Mouse (Mus musculus): ENCODE results near the gene Ppp1r13l. TPM values are rescaled to one million over a fixed set of nuclear protein-coding genes. Genes with fewer than 3 reads are reported as not detected.

Gene Ppp1r13l
- total RNA-seq, 2 experiments from 2014 or later = 4.5 to 4.8 TPM

- peak; percentile 68 to 81 for DNase-seq (ENCODE audit: extremely low spot score in 1 of 2, low spot score in 1 of 2)
These were observed 26.7 kb upstream of the Ppp1r13l start for GRCm38 (mm10) chr7:19332709-19333352.

- no peak for DNase-seq (ENCODE audit: extremely low spot score in 1 of 2, low spot score in 1 of 2)
These were observed 24.0 kb upstream of the Ppp1r13l start for GRCm38 (mm10) chr7:19335583-19335982.

GRCm38 (mm10) chr7:19337122-19337521, 22.4 kb upstream of the Ppp1r13l start:
- DNase-seq (ENCODE audit: extremely low spot score in 1 of 2, low spot score in 1 of 2) = no peak

DNA sequence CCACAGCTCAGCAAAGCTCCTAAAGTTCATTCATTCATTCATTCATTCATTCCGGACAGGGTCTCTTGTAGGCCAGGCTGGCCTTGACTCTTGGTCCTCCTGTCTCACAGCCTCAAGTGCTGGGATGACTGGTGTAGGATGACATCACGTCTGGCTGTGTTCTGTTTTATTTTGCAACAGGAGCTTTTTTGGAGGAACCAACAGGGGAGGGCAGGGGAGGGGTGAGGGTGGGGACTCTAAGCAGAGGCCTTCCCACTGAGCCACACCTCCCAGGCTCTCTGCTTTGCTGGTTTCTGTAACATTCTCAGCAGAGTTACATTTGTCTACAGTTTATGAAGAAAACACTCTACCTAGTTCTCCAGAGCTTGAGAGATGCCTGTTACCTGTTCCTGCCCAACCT, 21.5 kb upstream of the Ppp1r13l start:
- no peak for DNase-seq (ENCODE audit: extremely low spot score in 1 of 2, low spot score in 1 of 2)

DNA sequence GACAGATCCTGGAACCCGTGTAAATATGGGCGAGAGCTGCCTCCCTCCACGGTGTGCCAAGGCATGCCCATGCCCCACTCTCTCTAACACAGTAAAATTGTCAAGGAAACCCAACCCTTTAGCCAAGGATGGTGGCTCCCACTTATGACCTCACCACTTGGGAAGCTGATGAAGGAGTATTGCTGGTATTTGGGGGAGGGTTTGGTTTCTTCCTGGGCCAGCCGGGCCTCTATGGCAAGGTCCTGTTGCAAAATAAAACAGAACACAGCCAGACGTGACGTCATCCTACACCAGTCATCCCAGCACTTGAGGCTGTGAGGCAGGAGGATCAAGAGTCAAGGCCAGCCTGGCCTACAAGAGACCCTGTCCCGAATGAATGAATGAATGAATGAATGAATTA, 21.0 kb upstream of the Ppp1r13l start:
- no peak for DNase-seq (ENCODE audit: extremely low spot score in 1 of 2, low spot score in 1 of 2)

DNA sequence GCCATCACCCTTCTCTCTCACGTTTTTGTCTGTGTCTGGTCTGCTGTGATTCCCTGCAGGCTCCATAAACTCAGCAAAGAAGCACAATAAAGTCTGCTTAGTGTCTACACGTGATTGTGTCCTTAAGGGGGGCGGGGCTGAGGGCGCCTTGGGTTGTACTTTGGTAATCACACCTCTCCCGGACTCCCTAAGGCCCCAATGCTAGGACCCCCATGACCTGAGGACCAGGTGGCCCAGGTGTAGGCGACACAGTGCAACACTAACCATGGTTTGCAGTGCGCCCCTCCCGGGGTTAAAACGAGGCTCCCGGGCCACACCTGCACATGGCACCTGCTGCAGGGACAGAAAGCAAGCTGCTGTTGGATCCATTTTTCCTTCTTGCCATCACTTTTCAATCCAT, 18.3 kb upstream of the Ppp1r13l start:
- no peak for DNase-seq (ENCODE audit: extremely low spot score in 1 of 2, low spot score in 1 of 2)

DNA sequence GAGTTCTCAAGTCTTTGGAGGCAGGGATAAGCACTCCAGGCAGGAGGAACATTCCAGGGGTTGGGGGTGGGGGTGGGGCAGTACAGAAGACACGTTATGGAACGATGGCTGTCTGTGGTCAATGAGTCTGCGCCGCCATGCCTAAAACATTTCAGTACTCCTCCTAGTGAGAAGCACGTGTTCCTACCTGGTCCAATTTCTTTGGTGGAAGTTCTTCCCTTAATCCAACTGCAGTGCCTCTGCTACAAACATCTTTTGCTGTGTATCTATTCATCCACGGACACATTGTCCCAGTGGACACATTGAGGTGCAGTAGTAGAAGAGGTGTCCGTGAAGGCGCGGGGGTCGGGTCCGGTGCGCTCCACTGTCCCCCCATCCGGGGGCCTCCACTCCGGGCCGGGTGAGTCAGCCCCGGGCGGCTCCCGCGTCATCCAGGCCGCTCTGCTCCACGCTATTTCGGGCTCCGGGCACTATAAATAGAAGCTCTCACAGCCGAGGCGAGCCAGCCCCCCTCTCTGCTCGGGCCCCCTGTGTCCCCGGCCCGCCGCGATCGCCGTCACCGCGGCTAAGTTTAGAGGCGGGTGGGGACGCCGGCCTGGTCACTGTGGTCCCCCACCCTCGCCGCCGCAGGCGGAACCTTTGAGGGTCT, 17.7 kb upstream of the Ppp1r13l start:
- no peak for DNase-seq (ENCODE audit: extremely low spot score in 1 of 2, low spot score in 1 of 2)

- DNase-seq (ENCODE audit: extremely low spot score in 1 of 2, low spot score in 1 of 2) = peak; percentile 94 to 97
These were observed 17.0 kb upstream of the Ppp1r13l start for GRCm38 (mm10) chr7:19342481-19343027.

DNA sequence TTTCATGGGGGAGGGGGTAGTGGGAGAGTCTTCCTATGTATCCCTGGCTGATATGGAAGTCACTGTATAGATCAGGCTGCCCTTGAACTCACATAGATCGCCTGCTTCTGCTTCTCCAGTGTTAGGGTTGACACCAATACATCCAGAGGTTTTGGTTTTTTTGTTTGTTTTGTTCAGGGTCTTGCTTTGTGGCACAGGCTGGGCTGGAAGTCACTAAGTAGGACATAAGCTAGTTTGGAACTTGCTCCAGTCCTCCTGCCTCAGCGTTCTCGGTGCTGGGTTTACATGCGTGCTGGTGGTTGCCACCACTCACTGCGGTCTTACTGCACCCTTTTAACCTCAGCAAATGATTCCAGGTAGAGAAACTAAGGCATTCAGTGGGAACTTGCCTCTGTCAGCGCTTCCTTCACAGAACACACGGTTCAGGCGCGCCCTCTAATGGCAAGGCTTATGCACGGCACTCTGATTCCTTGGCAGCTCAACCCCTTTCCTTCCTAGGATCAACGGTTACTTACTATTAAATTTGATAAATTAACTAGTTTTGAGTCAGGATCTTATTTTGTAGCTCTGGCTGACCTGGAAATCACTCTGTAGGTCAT, 16.2 kb upstream of the Ppp1r13l start:
- peak; percentile 70 to 74 for DNase-seq (ENCODE audit: extremely low spot score in 1 of 2, low spot score in 1 of 2)

DNA sequence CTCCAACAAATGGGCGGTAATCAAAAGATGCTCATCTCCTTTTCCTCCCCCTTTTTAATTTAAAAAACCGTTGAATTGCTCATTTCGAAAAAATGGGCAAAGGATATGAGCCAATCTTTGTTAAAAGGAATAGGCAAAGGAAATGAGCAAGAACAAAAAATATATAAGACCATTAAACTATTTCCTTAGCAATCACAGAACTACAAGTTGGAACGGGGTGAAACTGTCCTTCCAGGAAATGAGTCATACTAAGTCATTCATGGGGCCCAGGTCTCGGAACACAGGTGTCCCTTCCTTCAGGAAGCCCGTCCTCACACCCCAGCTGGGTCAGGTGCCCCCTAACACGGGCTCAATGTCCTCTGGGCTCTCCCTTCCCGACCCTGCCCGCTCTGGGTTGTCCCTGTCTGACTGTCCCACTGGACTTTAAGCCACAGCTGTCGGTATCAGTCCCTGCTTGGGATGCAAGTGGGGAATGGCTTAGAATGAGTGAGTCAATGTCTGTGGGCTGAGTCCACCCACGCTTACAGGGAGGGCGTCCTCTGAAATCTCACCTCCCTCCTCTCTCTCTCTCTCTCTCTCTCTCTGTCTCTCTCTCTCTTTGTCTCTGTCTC, 15.2 kb upstream of the Ppp1r13l start, which contains the start of gene Ercc1:
Ercc1 (plus strand) TSS at position 542 of the 611 bp plus-strand sequence.
- DNase-seq (ENCODE audit: extremely low spot score in 1 of 2, low spot score in 1 of 2) = no peak

- DNase-seq (ENCODE audit: extremely low spot score in 1 of 2, low spot score in 1 of 2) = peak; percentile 84 to 88
These were observed 14.5 kb upstream of the Ppp1r13l start for GRCm38 (mm10) chr7:19344938-19345471.

GRCm38 (mm10) chr7:19349188-19349915, 10.2 kb upstream of the Ppp1r13l start:
- DNase-seq (ENCODE audit: extremely low spot score in 1 of 2, low spot score in 1 of 2) = no peak

DNA sequence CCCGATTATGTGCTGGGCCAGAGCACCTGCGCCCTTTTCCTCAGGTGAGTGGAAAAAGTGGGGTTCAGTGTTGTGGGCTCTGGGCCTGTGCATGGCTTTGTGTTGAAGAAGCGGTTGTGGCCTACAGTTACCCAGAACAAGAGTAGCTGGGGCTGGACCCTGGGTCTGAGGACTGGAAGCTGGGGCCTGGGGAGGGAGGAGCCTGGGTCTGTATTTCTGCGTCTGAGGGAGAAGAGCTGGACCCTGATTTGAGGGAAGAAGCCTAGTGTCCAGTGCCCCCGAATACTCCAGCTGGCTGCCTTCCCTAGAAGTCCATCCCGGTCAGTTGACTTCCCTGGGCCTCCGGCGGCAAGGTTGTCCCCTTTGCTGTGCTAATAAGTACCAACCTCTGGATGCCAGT, 9.3 kb upstream of the Ppp1r13l start:
- DNase-seq (ENCODE audit: extremely low spot score in 1 of 2, low spot score in 1 of 2) = no peak

DNA sequence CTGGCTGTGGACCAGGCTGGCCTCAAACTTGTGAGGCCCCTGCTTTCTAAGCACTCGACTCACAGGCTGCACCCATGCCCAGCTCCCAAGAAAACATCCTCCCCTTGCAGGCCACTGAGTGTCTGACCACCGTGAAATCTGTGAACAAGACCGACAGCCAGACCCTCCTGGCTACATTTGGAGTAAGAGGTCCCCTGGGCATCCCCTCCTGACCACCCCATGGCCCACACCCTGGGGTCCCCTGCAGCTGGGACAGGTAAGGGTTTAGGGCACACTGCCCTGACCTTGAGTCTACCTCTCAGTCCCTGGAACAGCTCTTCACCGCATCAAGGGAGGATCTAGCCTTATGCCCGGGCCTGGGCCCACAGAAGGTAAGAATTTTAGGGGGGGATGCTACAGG, 4.6 kb upstream of the Ppp1r13l start:
- no peak for DNase-seq (ENCODE audit: extremely low spot score in 1 of 2, low spot score in 1 of 2)

- DNase-seq (ENCODE audit: extremely low spot score in 1 of 2, low spot score in 1 of 2) = no peak
These were observed 3.2 kb upstream of the Ppp1r13l start for GRCm38 (mm10) chr7:19356311-19356710.

DNA sequence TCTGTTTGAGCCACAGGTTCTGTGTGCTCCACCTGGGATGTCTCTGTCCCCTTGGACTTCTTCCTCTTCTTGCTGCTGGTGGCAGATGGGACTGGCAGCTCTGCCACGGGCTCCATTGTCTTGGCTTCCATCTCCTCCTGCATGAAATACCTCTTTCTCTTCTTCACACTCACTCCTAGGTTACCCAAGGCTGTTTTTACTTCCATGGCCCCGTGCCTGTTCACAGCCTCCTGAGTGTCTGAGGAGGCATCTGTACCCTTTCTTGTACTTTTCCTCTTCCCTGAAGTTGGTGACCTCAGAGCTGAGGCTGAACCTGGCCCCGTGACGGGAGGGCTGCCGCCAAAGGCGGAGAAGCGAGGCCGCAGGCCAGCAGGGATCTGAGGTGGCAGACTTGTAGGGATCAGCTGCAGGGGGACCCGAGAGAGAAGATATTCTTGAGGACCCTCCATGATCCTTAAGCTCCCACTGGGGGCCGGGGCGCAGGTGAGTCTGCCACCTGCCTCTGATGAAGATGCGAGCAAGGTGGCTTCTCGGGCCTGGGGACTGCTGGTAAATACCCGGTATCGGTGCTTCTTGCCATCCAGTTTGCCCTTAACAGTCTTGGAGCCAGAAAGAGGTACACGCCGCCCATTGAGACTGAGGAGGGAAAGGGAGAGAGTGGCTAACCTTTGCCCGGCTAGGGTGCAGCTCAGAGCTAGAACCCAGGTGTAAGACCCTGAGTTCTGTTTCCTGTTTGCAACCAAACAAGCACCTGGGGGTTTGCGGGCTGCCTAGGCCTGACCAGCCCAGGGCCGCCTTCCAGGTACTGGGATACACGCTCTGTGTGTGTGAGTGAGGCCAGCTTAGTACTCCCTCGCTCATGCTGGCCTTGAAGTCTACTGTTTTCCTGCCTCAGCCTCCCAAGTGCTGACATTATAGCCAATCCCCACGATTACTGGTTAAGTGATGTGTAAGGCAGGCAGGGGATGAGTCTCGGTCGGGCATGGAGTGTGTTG, 1.9 kb upstream of the Ppp1r13l start:
- DNase-seq (ENCODE audit: extremely low spot score in 1 of 2, low spot score in 1 of 2) = no peak

- DNase-seq (ENCODE audit: extremely low spot score in 1 of 2, low spot score in 1 of 2) = no peak
These were observed 915 bp upstream of the Ppp1r13l start for GRCm38 (mm10) chr7:19358634-19359033.

DNA sequence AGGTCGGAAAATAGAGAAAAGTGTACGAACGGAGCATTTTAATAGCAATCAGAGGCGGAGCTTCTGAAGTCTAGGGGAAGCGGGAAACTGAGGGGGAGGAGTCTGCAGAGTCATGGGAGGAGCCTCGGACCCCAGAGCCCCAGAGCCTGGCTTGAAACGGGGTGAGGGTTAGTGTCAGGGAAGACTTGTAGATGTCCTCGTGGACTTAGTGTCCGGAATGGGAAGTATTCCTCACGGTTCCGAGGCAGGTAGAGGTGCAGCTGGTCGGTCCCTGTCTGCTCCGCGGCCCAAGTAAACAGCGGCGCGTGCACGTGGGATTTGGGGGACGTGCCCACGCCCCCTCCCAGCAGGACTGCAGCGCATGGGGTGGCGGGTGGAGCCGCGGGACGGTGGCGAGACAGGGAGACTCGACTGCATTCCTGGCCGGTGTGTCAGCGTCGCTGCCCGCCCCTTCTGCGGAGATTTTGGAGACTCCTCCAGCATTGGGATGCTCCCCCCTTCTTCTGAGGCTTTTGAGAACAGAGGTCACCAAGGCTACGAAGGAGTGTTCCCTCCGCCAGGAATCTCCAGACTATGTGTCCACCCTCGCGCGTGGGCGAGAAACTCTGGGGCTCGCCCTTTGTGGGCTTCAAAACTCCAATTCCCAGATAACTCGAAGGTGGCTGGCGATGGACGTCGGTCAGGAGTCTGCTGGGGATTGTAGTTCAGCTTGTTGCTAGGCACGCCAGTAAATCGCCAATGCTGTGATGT, 518 bp downstream of the Ppp1r13l start:
- peak; percentile 37 to 53 for DNase-seq (ENCODE audit: extremely low spot score in 1 of 2, low spot score in 1 of 2)

All from layer of hippocampus, postnatal 25 days (tissue).